Mouse (Mus musculus): Measurements from ENCODE around the gene Eme2.

DNA sequence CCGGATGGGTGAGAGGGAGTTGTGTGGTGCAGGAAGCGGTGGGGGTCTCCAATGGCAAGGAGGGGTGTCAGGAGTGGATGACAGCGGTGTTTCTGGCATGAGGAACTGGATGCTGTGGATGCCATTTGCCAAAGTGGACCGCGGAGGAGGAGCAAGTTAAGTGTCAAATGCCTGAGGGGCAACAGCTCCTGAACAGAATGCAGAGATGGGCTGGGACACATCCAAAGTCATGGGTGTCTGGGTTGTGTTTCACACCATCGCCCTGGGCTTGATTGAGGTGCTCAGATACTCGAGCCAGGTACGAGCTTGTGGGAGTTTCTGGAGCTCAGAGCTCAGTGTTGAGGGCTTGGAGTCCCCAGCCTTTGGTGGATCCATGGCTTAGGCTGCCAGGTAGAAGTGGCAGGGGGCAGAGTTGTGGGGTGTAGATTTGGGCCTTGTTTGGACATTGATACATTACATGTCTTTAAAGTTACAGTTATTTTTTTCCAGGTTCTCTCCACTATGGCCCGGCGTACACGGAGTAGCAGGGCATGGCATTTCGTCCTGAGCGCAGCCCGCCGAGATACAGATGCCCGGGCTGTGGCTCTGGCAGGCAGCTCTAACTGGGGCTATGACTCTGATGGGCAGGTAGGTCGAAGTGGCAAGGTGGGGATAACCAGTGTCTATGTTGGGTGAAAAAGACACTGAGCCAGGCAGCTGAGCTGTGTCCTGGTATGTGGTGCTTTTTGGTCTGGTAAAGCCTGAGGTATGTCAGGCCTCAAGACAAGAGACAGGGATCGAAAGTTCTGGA, 7.4 kb downstream of the Eme2 start:
- TF ChIP-seq CTCF (IDR thresholded peaks at IDR 0.05; ENCODE audit: control insufficient read depth, insufficient read depth, insufficient read length) (no peak), USF1 (IDR thresholded peaks at IDR 0.05; ENCODE audit: low read depth) (no peak), CEBPB (IDR thresholded peaks at IDR 0.05; ENCODE audit: low read depth) (no peak), FOSL1 (IDR thresholded peaks at IDR 0.05; ENCODE audit: insufficient read depth, low read length, poor library complexity, severe bottlenecking) (no peak)

All from C2C12 (cell line).